Mouse (Mus musculus) cerebellum, postnatal 36 days (tissue): ENCODE data around the gene Gstp2.
"Not testable (repeated sequence)": the region's sequence is repeated elsewhere in the genome, so short reads cannot be mapped to it uniquely, and the experiment has no call there.

ENCODE experiments used
- DNase-seq, 2 experiments: peaks; one replicate each; pipeline ENCODE4 v3.0.0; 2021 to 2022; ENCODE audit warnings: mixed read lengths in 2 of 2

Gstp2 gene

DNA sequence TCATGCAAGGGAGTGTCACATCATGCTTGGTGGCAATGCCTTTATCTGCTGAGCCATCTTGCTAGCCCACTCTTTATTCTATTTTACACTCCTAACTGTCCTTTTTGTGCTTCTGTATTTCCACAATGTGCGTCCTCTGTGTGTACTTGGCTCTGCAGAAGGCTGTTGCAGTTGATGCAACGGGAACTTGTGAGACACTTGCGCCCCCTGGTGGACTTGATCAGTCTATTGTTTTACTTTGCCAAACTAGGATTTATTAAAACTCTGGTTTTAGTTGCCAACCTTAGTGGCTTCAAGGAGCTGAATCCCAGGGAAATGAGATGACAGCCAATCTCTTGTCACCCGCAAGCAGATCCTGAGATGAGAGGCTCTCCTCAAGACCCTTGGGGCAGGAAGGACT, 2.0 kb upstream of the Gstp2 start:
- DNase-seq = peak; percentile 87 to 89

DNA sequence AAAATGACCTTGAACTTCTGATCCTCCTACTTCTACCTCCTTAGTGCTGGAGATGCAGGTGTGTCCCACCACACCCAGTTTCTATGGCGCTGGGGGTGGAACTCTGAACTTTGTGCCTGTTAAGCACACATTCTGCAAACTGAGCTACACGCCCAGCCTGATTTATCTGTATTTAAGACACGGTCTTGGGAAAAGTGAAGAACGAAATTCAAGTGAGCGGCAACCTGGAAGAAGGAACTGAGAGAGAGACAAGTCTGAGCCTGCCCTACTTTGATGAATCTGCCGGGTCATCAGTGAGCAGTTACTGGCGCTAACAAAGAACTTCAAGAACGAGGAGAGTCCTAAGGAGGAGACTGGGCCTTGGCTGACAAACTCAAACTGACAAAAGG, 1.0 kb upstream of the Gstp2 start:
- no peak for DNase-seq

DNA sequence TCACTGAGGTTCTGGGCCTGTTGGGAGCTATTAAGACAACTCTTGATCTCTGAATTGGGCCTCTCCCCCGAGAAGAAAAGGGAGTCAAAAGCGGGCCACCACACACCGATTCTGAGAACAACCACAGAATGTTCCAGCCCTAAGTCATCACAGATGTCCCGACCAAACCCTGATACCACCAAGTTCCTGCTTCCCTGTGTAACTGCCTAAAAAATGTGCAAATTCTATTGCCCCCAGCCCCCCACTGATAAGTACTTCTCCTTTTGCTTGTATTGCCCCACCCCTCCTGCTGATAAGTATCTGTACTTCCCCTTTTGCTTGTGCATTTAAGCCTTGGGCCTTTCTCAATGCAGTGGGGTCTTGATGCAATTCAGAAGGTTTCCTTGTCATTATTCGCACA, 1.7 kb downstream of the Gstp2 start:
- DNase-seq = not testable (repeated sequence)

DNA sequence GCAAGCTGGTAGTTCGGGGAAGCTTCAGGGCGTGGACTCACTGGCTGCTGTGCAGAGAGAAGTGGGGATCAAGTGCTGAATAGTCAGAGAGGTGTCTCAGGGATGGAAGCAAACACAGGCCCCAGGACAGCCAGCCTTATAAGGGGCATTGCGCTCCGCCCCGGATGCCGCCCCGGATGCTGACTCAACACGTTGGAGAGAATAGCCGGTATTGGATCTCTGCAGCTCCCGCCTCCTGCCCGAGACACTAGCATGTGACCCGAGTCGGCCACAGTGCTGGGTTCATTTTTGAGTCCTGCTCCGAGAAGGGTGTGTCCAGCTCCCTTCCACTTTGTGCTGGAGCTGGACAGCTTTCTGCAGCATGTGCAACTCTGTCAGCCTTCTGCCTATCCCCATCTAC, 3.7 kb downstream of the Gstp2 start:
- DNase-seq = no peak

DNA sequence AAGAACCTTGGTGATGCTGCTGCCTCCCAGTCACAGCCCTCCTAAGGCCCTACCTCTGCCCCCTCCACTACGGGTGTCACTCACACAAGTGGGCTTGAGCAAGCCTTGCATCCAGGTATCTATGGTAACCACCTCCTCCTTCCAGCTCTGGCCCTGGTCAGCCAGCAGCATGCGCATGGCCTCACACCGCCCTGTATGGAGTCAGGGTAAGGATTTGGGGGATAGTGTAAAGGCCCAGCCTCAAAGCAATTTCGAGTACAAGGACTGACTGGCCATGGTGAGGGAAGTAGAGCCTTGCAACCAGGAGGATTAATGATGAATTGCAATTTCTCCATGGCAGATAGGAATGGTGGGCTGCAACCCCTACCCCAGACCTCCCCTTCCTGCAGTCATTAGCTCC, 4.3 kb downstream of the Gstp2 start:
- not testable (repeated sequence) for DNase-seq

DNA sequence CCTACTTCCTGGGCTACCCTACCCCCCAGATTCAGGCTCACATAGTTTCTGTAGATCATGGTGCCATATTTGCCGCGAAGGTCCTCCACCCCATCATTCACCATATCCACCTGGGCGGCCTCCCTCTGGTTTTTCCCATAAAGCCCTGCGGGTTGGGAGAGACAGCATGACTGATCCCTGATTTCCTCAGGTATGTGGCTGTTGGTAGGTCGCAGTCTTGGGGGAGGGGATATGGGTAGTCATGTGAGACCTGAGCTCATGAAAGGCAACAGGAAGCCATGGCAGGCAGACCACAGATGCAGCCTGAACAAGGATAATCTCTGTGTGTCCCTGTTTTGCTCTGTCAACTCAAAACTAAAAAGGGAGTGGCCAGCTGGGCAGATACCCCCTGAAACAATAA, 4.9 kb downstream of the Gstp2 start:
- not testable (repeated sequence) for DNase-seq

DNA sequence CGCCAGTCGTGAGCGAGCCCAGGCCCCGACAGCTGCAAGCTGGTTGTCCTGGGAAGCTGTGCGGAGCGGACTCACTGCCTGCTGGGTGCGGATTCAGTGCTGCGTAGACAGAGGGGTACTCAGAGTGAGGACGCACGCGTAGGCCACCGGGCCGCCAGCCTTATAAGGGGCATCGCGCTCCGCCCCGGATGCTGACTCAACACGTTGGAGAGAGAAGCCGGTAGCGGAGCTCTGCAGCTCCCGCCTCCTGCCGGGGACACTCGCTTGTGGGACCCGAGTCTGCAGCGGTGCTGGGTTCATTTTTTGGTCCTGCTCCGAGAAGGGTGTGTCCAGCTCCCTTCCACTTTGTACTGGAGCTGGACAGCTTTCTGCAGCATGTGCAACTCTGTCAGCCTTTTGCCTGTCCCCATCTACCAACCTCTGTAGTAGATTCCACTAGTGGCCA, 8.0 kb downstream of the Gstp2 start, which contains the start of gene Gstp1:
TSS of gene Gstp1 (minus strand) at position 198 of the 445 bp plus-strand sequence.
- DNase-seq = peak; percentile 74 to 80

DNA sequence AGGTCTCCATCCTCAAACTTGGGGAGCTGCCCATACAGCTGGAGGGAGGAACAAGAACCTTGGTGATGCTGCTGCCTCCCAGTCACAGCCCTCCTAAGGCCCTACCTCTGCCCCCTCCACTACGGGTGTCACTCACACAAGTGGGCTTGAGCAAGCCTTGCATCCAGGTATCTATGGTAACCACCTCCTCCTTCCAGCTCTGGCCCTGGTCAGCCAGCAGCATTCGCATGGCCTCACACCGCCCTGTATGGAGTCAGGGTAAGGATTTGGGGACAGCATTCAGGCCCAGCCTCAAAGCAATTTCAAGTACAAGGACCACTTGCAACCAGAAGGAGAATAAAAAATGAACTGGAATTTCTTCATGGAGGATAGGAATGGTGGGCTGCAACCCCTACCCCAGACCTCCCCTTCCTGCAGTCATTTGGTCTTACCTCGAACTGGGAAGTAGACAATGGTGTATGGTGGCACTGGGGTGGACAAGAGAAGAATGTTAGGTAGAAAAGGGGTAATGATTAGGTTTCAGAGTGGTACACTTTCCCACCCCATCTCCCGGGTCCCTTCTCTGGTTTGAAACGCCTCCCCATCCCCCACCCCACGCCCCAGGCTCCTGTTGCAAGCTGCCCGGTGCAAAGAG, 8.6 kb downstream of the Gstp2 start:
- DNase-seq = not testable (repeated sequence)

DNA sequence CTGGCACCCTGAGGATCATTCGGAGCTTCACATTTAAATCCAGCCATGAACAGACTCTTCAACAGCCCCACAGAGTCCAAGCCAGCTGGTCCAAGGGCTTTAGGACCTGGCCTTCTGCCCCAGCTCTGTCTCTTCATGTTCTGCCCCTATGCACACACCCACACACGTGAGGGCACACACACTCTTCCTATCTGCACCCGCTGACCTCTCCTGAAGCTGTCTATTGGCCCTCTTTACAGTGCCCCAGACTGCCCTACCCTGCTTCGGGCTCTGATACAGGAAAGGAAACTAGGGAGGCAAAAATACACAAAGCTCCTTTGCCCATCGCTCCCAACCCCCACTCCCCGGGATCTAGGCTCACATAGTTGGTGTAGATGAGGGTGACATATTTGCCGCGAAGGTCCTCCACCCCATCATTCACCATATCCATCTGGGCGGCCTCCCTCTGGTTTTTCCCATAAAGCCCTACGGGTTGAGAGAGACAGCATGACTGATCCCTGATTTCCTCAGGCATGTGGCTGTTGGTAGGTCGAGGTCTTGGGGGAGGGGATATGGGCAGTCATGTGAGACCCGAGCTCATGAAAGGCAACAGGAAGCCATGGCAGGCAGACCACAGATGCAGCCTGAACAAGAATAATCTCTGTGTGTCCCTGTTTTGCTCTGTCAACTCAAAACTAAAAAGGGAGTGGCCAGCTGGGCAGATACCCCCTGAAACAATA, 9.3 kb downstream of the Gstp2 start:
- no peak for DNase-seq

DNA sequence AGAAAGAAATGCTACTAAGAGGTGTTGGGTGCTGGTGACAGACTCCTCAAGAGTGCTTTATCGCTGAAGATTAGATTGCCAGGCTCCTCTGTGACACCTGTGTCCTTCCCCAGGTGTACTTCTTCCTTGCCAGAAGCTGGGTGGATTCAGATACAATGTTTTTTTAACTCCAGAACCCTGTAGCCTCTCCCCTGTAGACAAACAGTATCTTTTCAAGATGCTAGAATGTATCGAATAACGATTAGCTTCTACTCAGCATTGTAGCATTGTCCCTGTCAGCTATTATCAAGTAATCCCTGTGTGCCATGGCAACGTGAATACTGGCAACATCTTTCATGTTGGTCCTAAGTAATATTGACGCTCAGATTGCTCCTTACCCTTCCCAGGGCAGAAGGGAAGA, 12.1 kb downstream of the Gstp2 start:
- no peak for DNase-seq

DNA sequence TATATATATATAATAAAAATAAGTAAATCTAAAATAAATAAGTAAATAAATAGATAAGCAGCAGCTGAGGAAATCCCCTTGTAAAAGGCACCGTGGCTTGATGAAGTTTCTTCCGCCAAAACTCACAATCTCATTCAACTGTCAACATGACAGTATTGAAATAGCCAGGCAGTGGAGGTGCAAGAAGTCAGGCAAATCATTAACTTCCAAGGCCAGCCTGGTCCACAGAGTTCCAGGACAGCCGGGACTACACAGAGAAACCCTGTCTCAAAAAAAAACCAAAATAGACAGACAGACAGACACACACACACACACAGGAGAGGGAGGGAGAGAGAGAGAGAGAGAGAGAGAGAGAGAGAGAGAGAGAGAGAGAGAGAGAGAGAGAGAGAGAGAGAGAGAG, 12.5 kb downstream of the Gstp2 start:
- no peak for DNase-seq

DNA sequence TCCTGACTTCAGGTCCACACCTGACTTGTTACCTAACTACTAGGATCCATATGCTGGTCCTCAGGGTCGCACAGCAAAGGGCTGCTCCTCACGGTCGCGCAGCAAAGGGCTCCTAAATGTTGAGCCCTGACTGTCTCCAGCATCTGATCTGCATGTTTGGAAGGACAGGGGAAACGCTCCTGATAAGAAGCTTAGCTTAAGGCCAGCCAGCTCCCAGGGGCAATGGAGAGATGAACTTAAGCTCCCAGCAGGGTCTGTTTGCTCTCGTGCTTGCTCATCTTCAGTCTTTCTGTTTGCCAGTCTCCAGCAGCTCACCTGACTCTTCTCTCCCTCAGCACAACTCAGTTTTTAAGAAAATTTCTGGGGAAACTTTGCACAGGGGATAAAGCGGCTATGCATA, 13.2 kb downstream of the Gstp2 start:
- DNase-seq = no peak

DNA sequence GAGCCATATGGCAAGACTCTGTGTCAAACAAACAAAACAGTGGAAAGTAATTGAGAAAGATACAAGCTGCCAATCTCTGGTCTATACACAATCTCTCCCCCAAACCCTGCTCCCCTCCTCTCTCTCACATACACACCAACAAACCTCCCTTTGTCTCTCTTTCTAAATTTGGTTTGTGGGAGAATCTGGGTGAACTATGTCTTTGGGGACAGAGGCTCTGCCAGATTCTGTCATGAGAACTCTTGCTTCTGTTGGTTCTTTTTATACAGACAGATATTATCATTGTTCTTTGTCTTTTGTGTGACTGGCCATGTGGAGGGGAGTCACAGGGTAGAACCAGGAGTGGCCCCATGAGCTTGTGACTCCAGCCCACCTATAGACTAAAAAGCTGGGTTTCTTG, 18.2 kb downstream of the Gstp2 start:
- no peak for DNase-seq

DNA sequence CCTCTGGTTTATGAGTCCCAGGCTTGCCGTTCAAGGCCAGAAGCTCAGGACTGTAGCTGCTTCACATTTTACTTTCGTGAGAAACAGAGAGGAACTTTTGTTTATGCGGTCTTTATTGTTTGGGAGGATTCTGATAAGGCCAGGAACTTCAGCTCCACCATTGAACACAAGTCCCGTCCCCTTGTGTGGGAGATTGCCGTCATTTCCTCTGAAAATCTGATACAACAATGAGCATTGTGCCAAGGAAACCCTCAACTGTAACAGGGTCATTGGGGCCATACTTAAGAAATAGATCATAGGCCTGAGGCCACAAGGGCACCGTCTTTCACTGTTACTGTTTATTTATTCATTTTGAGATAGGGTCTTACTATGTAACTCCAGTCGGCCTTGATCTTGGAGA, 22.6 kb downstream of the Gstp2 start:
- no peak for DNase-seq

DNA sequence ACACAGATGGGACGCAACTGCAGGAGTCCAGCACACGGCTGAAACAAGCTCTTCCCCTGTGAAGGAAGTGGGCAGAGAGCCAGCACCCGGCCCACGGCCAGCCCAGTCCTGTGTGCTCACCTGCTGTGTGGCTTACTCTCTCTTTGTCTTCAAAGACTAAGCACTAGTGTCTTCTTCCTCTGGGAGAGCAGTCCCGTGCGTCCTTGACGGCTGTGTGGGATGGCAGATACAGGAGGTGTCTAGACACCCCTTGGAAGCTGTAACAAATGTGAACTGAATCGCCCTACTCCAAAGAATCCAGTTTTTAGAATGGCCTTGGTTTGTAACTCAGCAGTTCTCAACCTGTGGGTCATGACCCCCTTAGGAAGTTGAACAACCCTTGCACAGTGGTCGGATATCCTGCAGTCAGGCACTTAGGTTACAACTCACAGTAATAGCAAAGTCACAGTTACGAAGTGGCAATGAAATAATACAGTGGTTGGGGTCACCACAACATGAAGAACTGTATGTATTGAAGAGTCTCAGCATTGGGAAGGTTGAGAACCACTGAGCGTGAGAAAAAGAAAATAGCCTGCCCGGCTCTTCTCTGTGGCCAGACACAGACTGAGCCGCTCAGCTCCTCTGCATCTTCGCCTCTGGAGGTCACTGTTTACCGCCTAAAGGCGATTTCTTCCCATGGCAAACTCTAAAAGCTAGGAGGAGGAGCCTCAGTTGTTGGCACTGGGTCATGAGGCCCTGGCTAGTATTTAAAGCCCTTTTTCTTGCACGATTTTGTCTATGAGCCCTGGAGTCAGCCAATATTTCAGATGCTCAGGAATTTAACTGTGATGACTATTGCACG, 26.9 kb downstream of the Gstp2 start:
- peak; percentile 83 to 87 for DNase-seq

DNA sequence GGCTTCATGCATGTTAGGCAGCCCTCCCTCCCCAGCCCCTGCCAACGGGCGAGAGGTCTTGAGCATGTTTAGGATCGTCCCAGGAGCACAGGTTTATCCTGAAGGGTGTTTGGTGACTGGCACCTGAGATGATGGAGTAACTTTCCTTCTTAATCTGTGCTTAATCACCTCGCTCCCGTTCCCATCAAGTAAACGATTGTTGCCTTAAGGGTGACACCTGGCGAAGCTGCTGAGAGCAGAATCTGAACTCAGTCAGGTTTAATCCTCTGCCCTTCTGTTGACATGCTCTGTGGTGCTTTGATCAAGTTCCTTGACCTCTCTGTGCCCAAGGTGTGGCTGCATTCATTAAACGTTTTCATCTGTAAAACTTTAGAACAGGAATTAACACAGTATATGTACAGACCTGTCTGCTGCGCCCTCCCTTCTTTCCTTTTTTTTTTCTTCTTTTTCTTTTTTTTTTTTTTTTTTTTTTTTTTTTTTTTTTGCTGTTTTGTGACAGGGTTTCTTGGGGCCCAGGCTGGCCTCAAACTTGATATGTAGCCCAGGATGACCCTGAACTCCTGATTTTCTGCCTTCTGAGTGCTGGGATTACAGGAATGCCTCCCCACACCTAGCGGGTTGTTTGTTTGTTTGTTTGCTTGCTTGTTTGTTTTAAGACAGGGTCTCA, 27.8 kb downstream of the Gstp2 start:
- DNase-seq = no peak

DNA sequence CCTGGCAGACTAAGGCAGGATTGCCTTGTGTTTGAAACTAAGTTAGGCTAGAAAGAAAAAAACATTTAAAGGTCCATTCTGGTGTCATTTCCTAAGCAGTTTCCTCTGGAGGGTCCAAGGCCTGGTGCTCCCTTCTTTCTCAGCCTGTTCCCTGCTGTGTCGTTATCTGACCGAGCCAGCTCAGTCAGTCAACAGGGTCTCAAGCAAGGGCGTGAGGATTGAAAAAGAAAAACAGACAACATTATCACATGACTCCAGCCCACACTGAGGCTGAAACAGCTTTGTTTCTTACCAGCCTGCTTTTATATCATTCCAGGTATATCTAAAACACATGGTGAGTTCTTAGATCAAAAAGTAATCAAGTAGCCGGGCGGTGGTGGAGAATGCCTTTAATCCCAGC, 30.2 kb downstream of the Gstp2 start:
- DNase-seq = no peak

DNA sequence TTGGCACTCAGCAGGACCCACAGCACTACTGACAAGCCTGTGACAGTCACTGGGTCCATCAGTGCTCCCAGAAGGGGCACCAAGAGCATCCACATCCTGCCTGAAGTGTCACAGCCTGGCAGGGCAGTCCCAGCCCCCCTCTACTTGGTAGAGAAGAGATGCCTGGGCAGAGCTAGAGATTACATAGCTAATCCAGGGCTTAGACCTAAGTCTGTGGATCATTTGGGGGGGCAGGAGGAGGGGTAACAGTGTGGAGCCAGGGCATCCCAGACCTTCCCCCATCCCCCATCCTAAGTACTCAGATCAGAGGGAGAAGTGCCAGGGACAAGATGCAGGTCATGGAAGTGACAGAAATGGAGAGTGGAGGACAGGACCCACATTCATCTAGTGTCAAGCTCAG, 31.0 kb downstream of the Gstp2 start:
- DNase-seq = no peak

DNA sequence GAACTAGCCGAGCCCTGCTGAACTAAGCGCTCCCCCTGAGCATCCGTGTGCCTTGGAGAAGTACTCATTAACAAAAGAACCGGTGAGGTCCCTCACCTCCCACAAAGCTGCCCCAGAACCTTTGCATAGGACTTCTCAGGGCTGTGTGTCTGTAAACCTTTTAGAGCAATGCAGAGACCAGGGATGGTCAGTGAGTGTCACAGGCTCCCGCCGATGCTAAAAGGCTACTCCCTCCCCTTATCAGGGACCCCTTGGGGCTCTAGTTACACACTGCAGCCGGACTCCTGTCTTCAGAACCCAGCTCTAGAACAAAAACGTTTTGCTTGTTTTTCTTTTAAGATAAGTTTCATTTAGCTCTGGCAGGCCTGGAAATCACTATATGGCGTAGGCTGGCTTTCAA, 32.8 kb downstream of the Gstp2 start:
- no peak for DNase-seq

DNA sequence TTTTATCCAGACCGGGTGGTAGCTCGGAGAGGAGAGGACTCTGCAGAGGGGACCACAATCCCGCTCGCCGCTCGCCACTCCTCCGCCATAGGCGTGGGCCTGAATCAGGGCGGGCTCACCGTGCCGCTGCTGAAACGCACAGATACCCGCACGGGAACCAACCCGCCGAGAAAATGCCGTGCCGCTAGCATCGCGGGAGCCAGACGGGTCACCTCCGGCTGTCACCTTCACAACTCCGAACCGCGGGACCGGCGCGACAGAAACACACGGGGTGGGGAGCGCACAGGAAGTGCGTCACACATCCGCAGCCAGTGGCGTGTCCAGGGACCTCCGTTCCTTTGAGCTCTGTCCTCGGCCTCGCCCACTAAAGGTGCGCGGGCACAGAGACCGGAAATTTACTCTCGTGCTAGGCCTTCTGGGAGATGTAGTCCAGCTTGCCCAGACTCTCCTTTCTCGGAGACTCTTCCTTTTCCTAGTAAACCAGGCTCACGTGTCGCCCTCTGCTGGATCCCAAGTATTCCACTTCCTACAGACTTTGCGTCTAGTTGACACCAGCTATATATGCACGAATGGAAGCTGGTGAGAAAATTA, 33.3 kb downstream of the Gstp2 start, which contains the start of gene Ndufv1:
TSS of gene Ndufv1 (minus strand) at position 375 of the 591 bp plus-strand sequence.
- DNase-seq = peak; percentile 95 to 96

DNA sequence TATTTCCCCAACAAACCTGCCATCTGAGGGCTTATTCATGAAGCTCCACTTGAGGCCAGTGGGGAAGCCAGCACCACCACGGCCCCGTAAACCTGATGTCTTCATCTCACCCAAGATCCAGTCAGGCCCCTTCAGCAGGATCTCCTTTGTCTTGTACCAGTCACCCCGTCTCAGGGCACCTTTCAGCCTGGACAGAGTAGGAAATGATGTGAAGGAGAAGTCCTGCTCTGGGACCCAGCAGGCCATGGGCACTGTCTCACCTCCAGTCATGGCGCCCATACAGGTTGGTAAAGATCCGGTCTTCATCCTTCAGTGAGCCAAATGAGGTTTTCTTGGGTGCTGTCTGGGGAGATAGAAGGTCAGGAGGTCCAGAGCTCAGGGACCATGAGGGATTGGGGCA, 34.7 kb downstream of the Gstp2 start:
- DNase-seq = no peak

DNA sequence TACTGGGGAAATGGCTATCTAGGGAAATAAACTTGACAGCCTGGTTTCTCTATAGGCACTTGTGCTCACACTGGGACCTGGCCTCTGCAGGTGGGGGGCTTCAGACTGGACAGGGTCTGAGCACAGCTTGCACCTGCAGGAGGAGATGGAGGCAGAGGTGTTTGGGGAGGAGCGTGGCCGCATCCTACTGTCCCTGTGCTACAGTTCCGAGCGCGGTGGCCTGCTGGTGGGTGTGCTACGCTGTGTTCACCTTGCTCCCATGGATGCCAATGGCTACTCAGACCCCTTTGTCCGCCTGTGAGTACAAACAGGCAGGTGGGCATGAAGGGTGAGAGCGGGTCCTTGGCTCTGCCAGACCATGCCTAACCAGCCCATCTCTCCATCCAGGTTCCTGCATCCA, 39.9 kb downstream of the Gstp2 start:
- DNase-seq = no peak

DNA sequence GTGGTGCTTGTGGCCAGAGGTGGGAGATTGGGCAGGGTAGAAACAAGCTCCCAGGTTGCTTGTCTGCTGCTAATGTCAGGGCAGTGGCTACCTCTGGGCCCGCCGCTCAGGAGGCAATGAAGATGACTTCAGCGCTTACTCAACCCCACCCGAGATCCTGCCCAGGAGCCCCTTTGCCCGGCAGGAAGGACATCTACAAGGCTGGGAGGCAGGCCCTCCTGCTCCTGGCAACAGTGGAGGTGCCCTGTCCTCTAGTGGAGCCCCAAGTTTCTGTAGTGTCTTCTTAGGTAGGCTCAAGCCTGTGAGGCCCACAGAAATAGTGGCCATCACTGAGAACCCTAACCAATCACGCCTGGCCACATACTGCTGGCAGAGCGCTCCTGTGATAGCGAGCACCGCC, 40.7 kb downstream of the Gstp2 start:
- DNase-seq = no peak
